Mouse (Mus musculus) intestine, embryonic 16.5 days (tissue): Measurements from ENCODE around the gene Bpifb6. TPM values are rescaled to one million over a fixed set of nuclear protein-coding genes. Genes with fewer than 3 reads are reported as not detected.

Experiments used
- ATAC-seq: fragments of 200-750 bp; cut with Nextera tagmentation; 2 replicates; pipeline ENCODE4 v1.8.0; 2017; ENCODE audit warnings: moderate TSS enrichment, moderate library complexity
- H3K27ac ChIP-seq: fragments of 300-500 bp; sonication (generic); 2 replicates; pipeline ENCODE4 v1.5.1; 2014; ENCODE audit warnings: mild to moderate bottlenecking, low read length
- H3K27me3 ChIP-seq: fragments of 300-500 bp; sonication (generic); replicated peaks from 2 replicates; pipeline ENCODE4 v1.6.1; 2014; ENCODE audit warnings: low read length, control low read depth, mixed read lengths; ENCODE audit not compliant: control insufficient read depth, insufficient read depth
- H3K36me3 ChIP-seq: fragments of 300-500 bp; sonication (generic); 2 replicates; pipeline ENCODE4 v1.6.1; 2014; ENCODE audit warnings: low read length, control low read depth; ENCODE audit not compliant: control insufficient read depth, insufficient read depth
- H3K4me1 ChIP-seq: fragments of 300-500 bp; sonication (generic); 2 replicates; pipeline ENCODE4 v1.6.1; 2014; ENCODE audit warnings: low read length, control low read depth, mixed read lengths; ENCODE audit not compliant: control insufficient read depth, insufficient read depth
- H3K4me2 ChIP-seq: fragments of 300-500 bp; sonication (generic); 2 replicates; pipeline ENCODE4 v1.6.1; 2014; ENCODE audit warnings: low read depth, low read length, control low read depth
- H3K4me3 ChIP-seq: fragments of 300-500 bp; sonication (generic); 2 replicates; pipeline ENCODE4 v1.5.1; 2014; ENCODE audit warnings: mild to moderate bottlenecking, low read length
- H3K9ac ChIP-seq: fragments of 300-500 bp; sonication (generic); 2 replicates; pipeline ENCODE4 v1.6.1; 2014; ENCODE audit warnings: low read depth, low read length
- H3K9me3 ChIP-seq: fragments of 300-500 bp; sonication (generic); 2 replicates; pipeline ENCODE4 v1.6.1; 2016; ENCODE audit warnings: low read length, control low read depth; ENCODE audit not compliant: control insufficient read depth
- WGBS: fragments of 180-500 bp; shearing (Covaris S2); extraction: QIAGEN DNeasy Blood & Tissue Kit; methylation state at CpG from one replicate; pipeline ENCODE4 v1.1.7; 2014; 5-methylcytosine and 5-hydroxymethylcytosine counted together
- polyA plus RNA-seq: library from polyadenylated mRNA; unstranded; fragments of >200 nt; fragmentation: Nextera tagmentation; extraction: Ambion mirVana; gene quantifications from 2 replicates; pipeline ENCODE4 v1.2.1, GENCODE M21; 2015

Bpifb6 gene
- polyA plus RNA-seq, 1 experiment from 2014 or later = not detected

GRCm38 (mm10) chr2:153902726-153903125, 2.5 kb downstream of the Bpifb6 start:
- Histone ChIP-seq H3K27ac (no peak overlapping the region), H3K4me2 (no peak overlapping the region), H3K36me3 (no peaks in the 10 kb centered on the region), H3K9ac (no peak overlapping the region), H3K4me1 (no peaks in the 10 kb centered on the region), H3K9me3 (no peaks in the 10 kb centered on the region), H3K4me3 (no peak overlapping the region), H3K27me3 (no peaks in the 10 kb centered on the region)
- WGBS = 77% methylated on average over 6 of the region's 6 CpGs
- no peak for ATAC-seq

DNA sequence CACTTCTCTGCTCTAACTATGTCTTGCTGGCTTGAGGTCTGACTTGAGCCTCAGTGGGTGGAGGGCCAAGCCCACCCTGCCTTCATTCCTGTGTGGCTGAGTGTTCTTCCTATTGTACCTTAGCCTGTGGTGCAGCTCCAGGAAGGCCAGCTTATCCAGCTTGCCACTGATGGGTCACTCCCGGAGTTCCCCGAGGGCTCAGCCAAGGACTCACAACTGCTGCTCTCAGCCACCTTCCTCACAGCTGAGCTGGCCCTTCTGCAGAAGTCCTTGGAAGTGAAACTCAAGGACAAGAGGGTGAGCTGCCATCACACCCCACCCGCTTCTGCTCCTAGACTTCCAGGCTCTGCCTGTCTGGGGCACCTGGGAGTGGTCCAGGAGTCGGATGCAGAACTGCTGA, 6.4 kb downstream of the Bpifb6 start:
- Histone ChIP-seq H3K9ac (no peak overlapping the region), H3K36me3 (no peaks in the 10 kb centered on the region), H3K27me3 (no peaks in the 10 kb centered on the region), H3K9me3 (no peaks in the 10 kb centered on the region), H3K4me1 (no peaks in the 10 kb centered on the region), H3K27ac (no peak overlapping the region), H3K4me2 (no peak overlapping the region), H3K4me3 (no peak overlapping the region)
- no peak for ATAC-seq
- 89% methylated on average over 4 of the region's 4 CpGs for WGBS

DNA sequence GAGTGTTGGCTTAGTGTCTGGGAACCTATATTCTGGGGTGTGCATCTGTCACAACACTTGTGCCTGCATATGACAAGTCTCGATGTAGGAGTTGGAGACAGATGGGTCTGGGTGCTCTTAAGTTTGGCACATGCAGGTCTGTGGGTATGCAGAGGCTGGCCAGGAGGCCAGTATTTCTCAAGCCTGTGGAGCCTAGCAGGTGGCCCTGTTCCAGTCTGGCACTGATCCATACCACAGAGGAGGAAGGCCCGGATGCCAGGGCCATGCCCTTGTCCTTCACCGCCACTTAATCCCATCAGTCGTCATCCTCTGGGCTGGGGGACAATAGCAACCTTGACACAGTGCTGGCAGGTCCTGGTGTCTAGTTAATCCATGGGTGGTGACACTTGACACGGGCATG, 14.0 kb downstream of the Bpifb6 start:
- no peaks in the 10 kb centered on the region for H3K27me3 ChIP-seq

GRCm38 (mm10) chr2:153917930-153918329, 17.7 kb downstream of the Bpifb6 start, which contains the start of gene Bpifb3:
TSS of gene Bpifb3 (plus strand) at chr2:153918230.
- Histone ChIP-seq H3K9me3 (no peaks in the 10 kb centered on the region), H3K4me1 (no peaks in the 10 kb centered on the region), H3K36me3 (no peaks in the 10 kb centered on the region), H3K4me3 (no peak within 1 kb of the TSS), H3K4me2 (no peak within 1 kb of the TSS), H3K27ac (no peak within 1 kb of the TSS), H3K27me3 (no peaks in the 10 kb centered on the region), H3K9ac (no peak within 1 kb of the TSS)
- no peak for ATAC-seq
- 82% methylated on average over 8 of the region's 8 CpGs for WGBS

More for the DNA sequence above, 14.0 kb downstream of the Bpifb6 start:
- WGBS = 80% methylated on average over 5 of the region's 5 CpGs
- H3K27ac ChIP-seq = no peak overlapping the region
- no peak overlapping the region for H3K4me2 ChIP-seq
- ATAC-seq = no peak
- no peak overlapping the region for H3K9ac ChIP-seq
- H3K36me3 ChIP-seq = no peaks in the 10 kb centered on the region
- H3K9me3 ChIP-seq = no peaks in the 10 kb centered on the region
- H3K4me1 ChIP-seq = no peaks in the 10 kb centered on the region
- H3K4me3 ChIP-seq = no peak overlapping the region

DNA sequence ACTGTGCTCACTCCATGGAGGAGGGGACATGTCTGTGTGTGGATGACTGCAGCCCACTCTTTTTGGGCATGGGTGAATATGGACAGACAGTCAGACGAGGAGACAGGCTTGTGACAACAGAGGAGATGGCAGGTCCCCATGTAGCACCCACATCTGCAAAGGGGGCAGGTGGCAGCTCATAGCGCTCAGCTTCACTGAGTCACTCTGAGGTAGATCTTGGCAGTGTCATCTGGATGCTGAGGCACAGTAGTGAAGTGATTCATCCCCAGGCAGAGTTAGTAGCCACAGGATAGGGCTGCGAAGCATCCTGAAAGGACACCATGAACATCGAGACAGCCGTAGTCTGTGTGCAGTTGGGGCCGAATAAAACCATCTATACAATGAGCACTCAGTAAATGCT, 21.1 kb downstream of the Bpifb6 start:
- H3K36me3 ChIP-seq = no peaks in the 10 kb centered on the region
- WGBS = 84% methylated on average over 6 of the region's 6 CpGs
- H3K4me3 ChIP-seq = no peak overlapping the region
- no peak overlapping the region for H3K27ac ChIP-seq
- no peaks in the 10 kb centered on the region for H3K9me3 ChIP-seq
- no peaks in the 10 kb centered on the region for H3K4me1 ChIP-seq
- H3K27me3 ChIP-seq = no peaks in the 10 kb centered on the region
- H3K4me2 ChIP-seq = no peak overlapping the region
- no peak overlapping the region for H3K9ac ChIP-seq
- ATAC-seq = no peak

DNA sequence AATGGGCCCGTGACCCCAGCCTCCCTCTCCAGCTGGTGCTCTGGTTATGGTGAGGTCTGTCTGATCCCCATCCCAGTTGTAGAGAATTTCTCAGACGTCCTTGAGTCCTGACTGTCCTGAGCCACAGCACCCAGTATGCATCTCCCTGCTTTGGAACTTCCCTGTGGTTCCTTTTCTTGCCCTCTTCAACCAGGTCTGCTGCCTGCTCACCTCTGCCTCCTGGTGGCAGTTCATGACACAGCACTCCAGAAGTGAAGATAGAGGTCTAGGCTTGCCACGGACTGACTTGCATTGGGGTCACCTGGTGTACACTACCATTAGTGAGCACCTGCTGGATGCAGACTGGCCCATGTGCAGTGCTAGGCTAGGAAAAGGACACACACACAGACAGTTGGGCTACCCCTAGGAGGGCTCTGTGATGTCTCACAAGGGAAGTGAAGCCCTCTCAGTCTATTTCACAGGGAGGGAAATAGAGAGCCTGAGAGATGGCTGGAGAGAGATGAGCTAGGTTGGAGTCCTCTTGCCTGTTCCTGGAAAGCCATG, 29.8 kb downstream of the Bpifb6 start:
- Histone ChIP-seq H3K27me3 (no peaks in the 10 kb centered on the region), H3K9ac (no peak overlapping the region), H3K36me3 (no peaks in the 10 kb centered on the region), H3K9me3 (no peaks in the 10 kb centered on the region), H3K4me1 (no peaks in the 10 kb centered on the region), H3K27ac (no peak overlapping the region), H3K4me3 (no peak overlapping the region), H3K4me2 (no peak overlapping the region)
- WGBS = 45% methylated on average over 3 of the region's 3 CpGs
- no peak for ATAC-seq

GRCm38 (mm10) chr2:153931125-153931524, 30.9 kb downstream of the Bpifb6 start:
- Histone ChIP-seq H3K27ac (no peak overlapping the region), H3K36me3 (no peaks in the 10 kb centered on the region), H3K4me3 (no peak overlapping the region), H3K9me3 (no peaks in the 10 kb centered on the region), H3K4me2 (no peak overlapping the region), H3K4me1 (no peaks in the 10 kb centered on the region), H3K9ac (no peak overlapping the region), H3K27me3 (no peaks in the 10 kb centered on the region)
- no peak for ATAC-seq
- WGBS = 69% methylated on average over 6 of the region's 6 CpGs

- no peaks in the 10 kb centered on the region for H3K9me3 ChIP-seq
- H3K9ac ChIP-seq = no peak overlapping the region
- no peaks in the 10 kb centered on the region for H3K4me1 ChIP-seq
- ATAC-seq = no peak
- no peaks in the 10 kb centered on the region for H3K27me3 ChIP-seq
- 80% methylated on average over 6 of the region's 6 CpGs for WGBS
- no peak overlapping the region for H3K27ac ChIP-seq
- H3K4me3 ChIP-seq = no peak overlapping the region
- no peak overlapping the region for H3K4me2 ChIP-seq
- no peaks in the 10 kb centered on the region for H3K36me3 ChIP-seq
Measured at GRCm38 (mm10) chr2:153933311-153933710, 33.1 kb downstream of the Bpifb6 start.

GRCm38 (mm10) chr2:153935348-153935747, 35.2 kb downstream of the Bpifb6 start:
- Histone ChIP-seq H3K36me3 (no peaks in the 10 kb centered on the region), H3K27ac (no peak overlapping the region), H3K4me1 (no peaks in the 10 kb centered on the region), H3K27me3 (no peaks in the 10 kb centered on the region), H3K4me3 (no peak overlapping the region), H3K4me2 (no peak overlapping the region), H3K9me3 (no peaks in the 10 kb centered on the region), H3K9ac (no peak overlapping the region)
- 85% methylated on average over 6 of the region's 6 CpGs for WGBS
- ATAC-seq = no peak

DNA sequence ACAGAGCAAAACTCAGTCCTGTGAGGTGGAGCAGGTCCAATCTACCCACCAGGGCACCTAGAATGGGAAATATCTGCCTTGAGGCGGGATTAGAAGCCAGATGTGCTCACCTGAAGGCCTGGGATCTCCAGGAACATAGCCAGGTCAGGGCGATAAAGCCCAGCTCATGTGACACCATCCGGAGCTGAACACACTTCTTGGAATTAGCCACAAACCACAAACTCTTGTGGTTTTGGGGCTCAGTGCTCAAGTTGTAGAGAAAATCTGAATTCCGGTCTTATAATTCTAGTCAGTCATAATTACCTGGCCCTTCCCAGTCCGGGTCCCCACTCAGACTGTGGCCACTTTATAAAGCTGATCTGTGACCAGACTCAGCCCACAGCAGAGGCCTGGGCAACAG, 37.7 kb downstream of the Bpifb6 start, which contains the start of gene Bpifb4:
TSS of gene Bpifb4 (plus strand) at position 370 of the 400 bp plus-strand sequence.
- no peaks in the 10 kb centered on the region for H3K27me3 ChIP-seq
- 83% methylated on average over 5 of the region's 5 CpGs for WGBS
- H3K4me1 ChIP-seq = no peaks in the 10 kb centered on the region
- no peak for ATAC-seq
- H3K27ac ChIP-seq = no peak within 1 kb of the TSS
- no peak within 1 kb of the TSS for H3K9ac ChIP-seq
- H3K9me3 ChIP-seq = no peaks in the 10 kb centered on the region
- no peak within 1 kb of the TSS for H3K4me2 ChIP-seq
- H3K4me3 ChIP-seq = no peak within 1 kb of the TSS
- no peaks in the 10 kb centered on the region for H3K36me3 ChIP-seq
